Mouse (Mus musculus) liver, adult 2 months (tissue): ENCODE measurements around the gene Lrp1. TPM values are rescaled to one million over a fixed set of nuclear protein-coding genes. Genes with fewer than 3 reads are reported as not detected.

ENCODE experiments used
- DNase-seq: peaks from one replicate; pipeline ENCODE4 v3.0.0-alpha.2; 2011; ENCODE audit warnings: low read depth, low spot score; ENCODE audit errors: extremely low read depth
- H3K27ac ChIP-seq: fragments of 200-500 bp; replicated peaks from 2 replicates; pipeline ENCODE4 v1.5.1; 2012; ENCODE audit warnings: low read depth, mild to moderate bottlenecking, control low read depth, inconsistent platforms, low read length; ENCODE audit not compliant: insufficient read depth
- H3K27me3 ChIP-seq: fragments of 200-500 bp; 2 replicates; pipeline ENCODE4 v1.6.1; 2012; ENCODE audit warnings: mild to moderate bottlenecking, moderate library complexity, low read length, inconsistent platforms; ENCODE audit not compliant: control insufficient read depth, insufficient read depth
- H3K36me3 ChIP-seq: fragments of 200-500 bp; 2 replicates; pipeline ENCODE4 v1.6.1; 2012; ENCODE audit warnings: low read length, inconsistent platforms; ENCODE audit not compliant: control insufficient read depth, insufficient read depth
- H3K4me1 ChIP-seq: fragments of 200-500 bp; 2 replicates; pipeline ENCODE4 v1.6.1; 2011; ENCODE audit warnings: low read length; ENCODE audit not compliant: control insufficient read depth, insufficient read depth
- H3K4me3 ChIP-seq: fragments of 200-500 bp; 2 replicates; pipeline ENCODE4 v1.5.1; 2011; ENCODE audit warnings: low read depth, mild to moderate bottlenecking, control low read depth, low read length, moderate library complexity; ENCODE audit not compliant: insufficient read depth
- H3K79me2 ChIP-seq: fragments of 200-500 bp; 2 replicates; pipeline ENCODE4 v1.6.1; 2012; ENCODE audit warnings: inconsistent platforms, mild to moderate bottlenecking, low read length, moderate library complexity; ENCODE audit not compliant: control insufficient read depth, insufficient read depth
- H3K9ac ChIP-seq: fragments of 200-500 bp; 2 replicates; pipeline ENCODE4 v1.6.1; 2012; ENCODE audit warnings: low read depth, mild to moderate bottlenecking, control low read depth, inconsistent platforms, low read length
- CTCF ChIP-seq: fragments of 200-500 bp; IDR thresholded peaks from 2 replicates; pipeline ENCODE4 v1.5.1; 2011; ENCODE audit warnings: low read depth, low read length, control low read depth
- POLR2A ChIP-seq: fragments of 200-500 bp; IDR thresholded peaks from 2 replicates; pipeline ENCODE4 v1.6.1; 2011; ENCODE audit warnings: low read length, control low read depth; ENCODE audit not compliant: insufficient read depth; ENCODE audit errors: extremely low read depth
- WGBS: fragments of 180-500 bp; shearing (Covaris S2); methylation state at CpG from one replicate; pipeline ENCODE4 v1.1.7; 2018; 5-methylcytosine and 5-hydroxymethylcytosine counted together
- polyA plus RNA-seq: library from polyadenylated mRNA; depleted of rRNA; stranded (reverse); fragments of >200 nt; gene quantifications from 2 replicates; pipeline ENCODE4 v1.2.3, GENCODE M21; 2012
- total RNA-seq: library from RNA; depleted of rRNA; stranded (reverse); fragments of >200 nt; gene quantifications from 2 replicates; pipeline ENCODE4 v1.2.3, GENCODE M21; 2014

The Lrp1 gene
- total and polyA plus RNA-seq, 2 experiments, result 193 to 354 TPM

DNA sequence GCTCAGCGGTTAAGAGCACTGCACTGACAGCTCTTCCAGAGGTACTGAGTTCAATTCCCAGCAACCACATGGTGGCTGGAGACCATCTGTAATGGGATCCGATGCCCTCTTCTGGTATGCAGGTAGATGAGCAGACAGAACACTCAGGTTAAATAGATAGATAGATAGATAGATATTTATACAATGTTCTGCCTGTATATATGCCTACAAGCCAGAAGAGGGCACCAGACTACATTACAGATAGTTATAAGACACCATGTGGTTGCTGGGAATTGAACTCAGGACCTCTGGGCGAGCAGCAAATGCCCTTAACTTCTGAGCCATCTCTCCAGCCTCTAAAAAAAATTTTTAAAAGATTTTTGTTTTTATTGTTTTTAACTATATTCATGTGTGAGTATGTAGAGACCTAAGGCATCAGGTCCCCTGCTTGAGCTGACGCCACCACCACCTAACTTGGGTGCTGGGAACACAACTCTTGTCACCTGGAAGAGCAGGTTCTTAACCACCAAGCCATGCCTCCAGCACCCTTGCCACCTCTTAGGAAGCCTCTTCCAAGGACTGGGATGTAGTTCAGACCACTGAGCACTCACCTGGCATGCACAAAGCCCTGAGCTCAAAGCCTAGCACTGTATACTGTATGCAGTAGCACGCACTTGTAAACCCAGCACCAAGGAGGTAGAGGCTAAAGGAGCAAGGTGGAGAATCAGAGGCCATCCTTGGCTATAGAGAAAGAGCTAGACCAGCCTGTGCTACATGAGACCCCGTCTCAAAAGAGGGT lies 2.7 kb upstream of the Lrp1 start:
- H3K9ac ChIP-seq, result no peak overlapping the region
- H3K79me2 ChIP-seq, result peaks cover 9% of the 10 kb centered on the region; the same call in 1 of the 2 replicates
- TF ChIP-seq CTCF, result no peak
- TF ChIP-seq POLR2A, result no peak
- H3K36me3 ChIP-seq, result no peaks in the 10 kb centered on the region
- H3K4me1 ChIP-seq, result peaks cover 3% of the 10 kb centered on the region
- no peak for DNase-seq
- 95% methylated on average over 6 of the region's 6 CpGs for whole genome bisulfite sequencing
- H3K27ac ChIP-seq, result no peak overlapping the region
- H3K4me3 ChIP-seq, result no peak overlapping the region
- H3K27me3 ChIP-seq, result no peaks in the 10 kb centered on the region

- 66% methylated on average over 4 of the region's 4 CpGs for WGBS
- TF ChIP-seq POLR2A, result no peak
- no peak for TF ChIP-seq CTCF
- H3K9ac ChIP-seq, result no peak overlapping the region
- peaks cover 11% of the 10 kb centered on the region; the same call in 1 of the 2 replicates for H3K79me2 ChIP-seq
- DNase-seq, result no peak
- no peak overlapping the region for H3K4me3 ChIP-seq
- H3K36me3 ChIP-seq, result no peaks in the 10 kb centered on the region
- peaks cover 4% of the 10 kb centered on the region for H3K4me1 ChIP-seq
- peak overlapping the region; percentile 100; the same call in 1 of the 2 replicates for H3K27ac ChIP-seq
- H3K27me3 ChIP-seq, result no peaks in the 10 kb centered on the region
These were observed 1.7 kb upstream of the Lrp1 start for GRCm38 (mm10) chr10:127622661-127623060.

- Histone ChIP-seq H3K4me3 (0 out of 2 replicates have a peak overlapping the region, but pooled peaks have one; percentile 2), H3K9ac (peak overlapping the region; percentile 38), H3K27me3 (no peaks in the 10 kb centered on the region), H3K4me1 (peaks cover 5% of the 10 kb centered on the region), H3K27ac (peak overlapping the region; percentile 100), H3K79me2 (peaks cover 11% of the 10 kb centered on the region; the same call in 1 of the 2 replicates), H3K36me3 (no peaks in the 10 kb centered on the region)
- DNase-seq, result peak; percentile 100
- under 1% methylated on average over 13 of the region's 13 CpGs for WGBS
- TF ChIP-seq CTCF, result peak; percentile 76
- TF ChIP-seq POLR2A, result no peak
These were observed 1.1 kb upstream of the Lrp1 start for GRCm38 (mm10) chr10:127622057-127622392.

- peaks cover 8% of the 10 kb centered on the region for H3K4me1 ChIP-seq
- H3K4me3 ChIP-seq, result peak overlapping the region; percentile 69
- H3K27ac ChIP-seq, result peak overlapping the region; percentile 100
- H3K36me3 ChIP-seq, result no peaks in the 10 kb centered on the region
- WGBS, result 1% methylated on average over 37 of the region's 39 CpGs
- no peaks in the 10 kb centered on the region for H3K27me3 ChIP-seq
- H3K9ac ChIP-seq, result peak overlapping the region; percentile 93
- TF ChIP-seq POLR2A (peak; percentile 58; the same call in 1 of the 2 replicates), CTCF (no peak)
- peak; percentile 74 for DNase-seq
- peaks cover 12% of the 10 kb centered on the region; the same call in 1 of the 2 replicates for H3K79me2 ChIP-seq
These were observed 476 bp upstream of the Lrp1 start for GRCm38 (mm10) chr10:127621191-127622056.

- Histone ChIP-seq H3K27ac (peak overlapping the region; percentile 98), H3K79me2 (peaks cover 24% of the 10 kb centered on the region; the same call in 1 of the 2 replicates), H3K27me3 (no peaks in the 10 kb centered on the region), H3K9ac (peak overlapping the region; percentile 97), H3K4me3 (peak overlapping the region; percentile 80), H3K36me3 (no peaks in the 10 kb centered on the region), H3K4me1 (peaks cover 22% of the 10 kb centered on the region)
- DNase-seq, result peak; percentile 66
- WGBS, result 7% methylated on average over 12 of the region's 12 CpGs
- TF ChIP-seq CTCF, result no peak
These were observed 975 bp downstream of the Lrp1 start for GRCm38 (mm10) chr10:127619941-127620405.
